Mouse (Mus musculus) gastrocnemius, postnatal 36 days (tissue): ENCODE data around the gene Nkd1. TPM values are rescaled to one million over a fixed set of nuclear protein-coding genes. Genes with fewer than 3 reads are reported as not detected.

Source experiments
- DNase-seq, 2 experiments: peaks; one replicate each; pipeline ENCODE4 v3.0.0; 2022
- intact Hi-C: fragments of 180-260 bp; cut with DNase I; formaldehyde crosslinking; loops from one replicate; pipeline ENCODE4 v1.15.1; 2025
- total RNA-seq, 2 experiments: library from RNA; stranded (reverse); gene quantifications; 2 replicates each; pipeline ENCODE4 v1.2.3; 2021

The Nkd1 gene
- total RNA-seq, 2 experiments from 2014 or later, result 1.7 to 1.8 TPM

DNA sequence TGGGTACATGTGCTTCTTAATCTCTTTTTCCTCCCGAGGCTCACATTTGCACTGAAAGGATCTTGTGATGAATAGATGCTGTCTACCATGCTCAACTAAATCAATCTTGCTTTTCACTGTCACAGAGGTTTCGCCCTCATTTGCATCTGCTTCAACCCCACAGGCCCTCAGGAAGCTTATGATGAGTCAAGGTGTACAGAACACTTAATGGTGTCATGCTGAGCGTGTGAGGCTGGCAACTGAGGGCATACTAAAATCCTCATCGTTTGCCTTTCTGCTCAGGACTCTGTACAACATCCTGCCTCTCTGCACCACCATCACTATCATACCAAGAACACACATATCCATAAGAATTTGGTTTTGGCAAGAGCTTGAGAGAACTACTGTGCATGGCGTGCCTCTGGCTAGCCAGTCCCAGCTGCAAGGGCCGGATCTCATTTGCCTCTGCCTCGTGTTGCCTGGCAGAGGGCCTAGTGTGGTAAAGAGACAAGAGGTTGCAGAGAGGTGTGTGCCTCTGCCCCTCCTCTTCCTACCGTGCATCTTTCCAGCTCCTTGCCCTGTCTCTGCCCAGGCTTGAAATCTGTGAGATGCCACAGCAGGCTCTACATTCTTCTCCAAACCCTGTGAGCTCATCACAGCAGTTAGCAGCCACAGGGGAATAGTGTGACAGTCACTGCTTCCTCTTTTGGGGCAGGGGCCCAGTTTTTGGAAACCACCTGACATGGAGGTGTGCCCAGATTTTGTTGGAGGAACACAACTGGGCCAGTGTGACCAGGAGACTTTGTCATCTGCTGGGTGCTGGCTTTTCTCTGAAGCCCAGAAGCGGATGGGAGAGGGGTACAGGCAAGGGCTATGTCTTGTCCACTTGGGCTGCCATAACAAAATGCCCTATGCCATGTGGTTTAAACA, 116.2 kb downstream of the Nkd1 start:
- intact Hi-C loops, result no loop called here

DNA sequence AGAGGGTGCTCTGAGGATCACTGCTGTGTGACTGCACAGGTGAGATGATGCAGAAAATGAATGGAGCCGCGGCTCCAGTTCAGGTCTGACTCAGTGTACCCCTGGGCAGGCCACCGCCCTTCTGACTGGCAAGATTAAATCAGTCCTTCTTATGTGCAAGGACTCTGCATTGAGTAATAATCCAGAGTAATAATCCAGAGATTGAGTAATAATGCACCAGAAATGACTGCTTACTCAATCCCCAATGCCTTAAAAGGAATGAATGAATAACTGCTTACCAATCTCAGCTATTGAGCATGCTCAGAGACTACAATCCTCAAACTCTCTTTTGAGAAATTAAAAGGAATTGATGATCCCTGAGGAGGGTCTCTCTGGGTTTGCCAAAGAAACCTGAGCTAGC, 117.8 kb downstream of the Nkd1 start:
- DNase-seq, result no peak
- intact Hi-C loops, result no loop called here

More for the DNA sequence above, 116.2 kb downstream of the Nkd1 start:
- DNase-seq, result no peak

GRCm38 (mm10) chr8:88642734-88643564, 121.8 kb downstream of the Nkd1 start:
- DNase-seq, result no peak
- intact Hi-C loops, result no loop called here

Other genes starting within 250 kb of the Nkd1 start
- 1 to 10 TPM; 4.9 to 5.2 TPM for gene Adcy7, start 249.0 kb upstream of the Nkd1 start, total RNA-seq
- gene Brd7, start 159.2 kb upstream of the Nkd1 start, total RNA-seq, result 10 to 100 TPM; 61.0 to 65.3 TPM
- gene Snx20, start 114.8 kb downstream of the Nkd1 start, total RNA-seq, result under 1 TPM; 0.37 to 0.43 TPM
- under 1 TPM; 0.25 to 0.36 TPM for gene Nod2, start 126.0 kb downstream of the Nkd1 start, total RNA-seq
- gene Cyld, start 175.7 kb downstream of the Nkd1 start, total RNA-seq, result 10 to 100 TPM; 13.1 to 16.4 TPM